ENCODE assay signal across 24 mouse cellular contexts in the genomic region with DNA sequence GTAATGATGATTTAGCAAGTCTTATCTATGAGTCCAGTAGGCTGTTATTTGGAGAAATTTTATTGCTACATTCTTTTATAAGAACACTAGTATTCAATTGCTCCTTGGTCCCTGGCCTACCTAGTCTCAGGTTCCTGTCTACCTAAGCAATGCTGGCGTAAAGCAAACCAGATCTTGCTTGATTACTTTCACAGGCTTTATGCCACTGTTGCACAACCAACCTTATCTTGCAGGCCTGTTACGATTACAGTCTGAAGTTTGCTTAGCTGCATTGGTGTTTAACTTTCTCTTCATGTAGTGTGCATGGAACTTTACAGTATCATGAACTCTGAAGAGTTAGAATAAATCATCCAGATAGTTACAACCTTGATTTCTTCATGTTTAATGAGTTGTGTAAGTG. TPM values are rescaled to one million over a fixed set of nuclear protein-coding genes. Genes with fewer than 3 reads are reported as not detected.
"Had no signal": no experiment of that assay in that cellular context is flagged by ENCODE, and none has a peak within 500 bp of the region (broad histone marks: within the 10 kb centered on the region; RNA-seq: fewer than 3 reads in every experiment).

No protein-coding gene starts in this region.

- H3K4me1 ChIP-seq: liver, embryonic 15.5 days; lung, embryonic 15.5 days; megakaryocyte, embryonic 14.5 days; midbrain, embryonic 13.5 days; midbrain, embryonic 15.5 days; neural tube, embryonic 12.5 days had no signal

- H3K4me3 ChIP-seq: liver, embryonic 15.5 days; lung, embryonic 15.5 days; megakaryocyte, embryonic 14.5 days; midbrain, embryonic 13.5 days; midbrain, embryonic 15.5 days; neural tube, embryonic 12.5 days had no signal

- ATAC-seq: lung, postnatal 0 days; midbrain, embryonic 13.5 days; midbrain, embryonic 15.5 days had no signal

- H3K27ac ChIP-seq: liver, embryonic 15.5 days; lung, embryonic 15.5 days; macrophage; midbrain, embryonic 13.5 days; midbrain, embryonic 15.5 days; neural tube, embryonic 12.5 days had no signal

- H3K27me3 ChIP-seq: liver, embryonic 15.5 days; lung, embryonic 15.5 days; megakaryocyte, embryonic 14.5 days; midbrain, embryonic 13.5 days; midbrain, embryonic 15.5 days; neural tube, embryonic 12.5 days had no signal

- H3K4me2 ChIP-seq: liver, embryonic 15.5 days; lung, embryonic 15.5 days; midbrain, embryonic 11.5 days; midbrain, embryonic 13.5 days; midbrain, embryonic 15.5 days; neural tube, embryonic 12.5 days had no signal

- H3K9me3 ChIP-seq: liver, embryonic 15.5 days; lung, embryonic 15.5 days; megakaryocyte, embryonic 14.5 days; midbrain, embryonic 13.5 days; midbrain, embryonic 15.5 days; neural tube, embryonic 12.5 days had no signal

- H3K36me3 ChIP-seq: liver, embryonic 15.5 days; lung, embryonic 15.5 days; midbrain, embryonic 13.5 days; midbrain, embryonic 15.5 days; neural tube, embryonic 12.5 days had no signal

- H3K9ac ChIP-seq: liver, embryonic 15.5 days; lung, embryonic 15.5 days; midbrain, embryonic 13.5 days; midbrain, embryonic 15.5 days; neural tube, embryonic 12.5 days had no signal

- DNase-seq: lung, adult 2 months; lung, postnatal 14 days; lung, postnatal 36 days; right cerebral cortex, postnatal 14 days; thymus, adult 2 months; thymus, postnatal 25 days; thymus, postnatal 4 days had no signal

RNA-seq across cellular contexts. Expression of a gene that starts 3.2 kb away (rescaled TPM):
- total RNA-seq: megakaryocyte progenitor cell, adult 5-6 weeks; midbrain, postnatal 0 days; monocyte, adult 5-6 weeks; neutrophil, adult 5-6 weeks had no signal
- polyA plus RNA-seq: liver, embryonic 15.5 days; lung, adult 2 months; lung, embryonic 15.5 days; lung, postnatal 0 days; macrophage; midbrain, embryonic 11.5 days; midbrain, embryonic 13.5 days; midbrain, embryonic 15.5 days; midbrain, postnatal 0 days; neural tube, embryonic 12.5 days; neural tube, embryonic 14.5 days; spleen, adult 2 months; testis, adult 2 months; thymus, adult 2 months; urinary bladder, adult 2 months had no signal

RNA-seq across cellular contexts. Expression of a gene that starts 29.5 kb away (rescaled TPM):
- total RNA-seq: megakaryocyte progenitor cell, adult 5-6 weeks; midbrain, postnatal 0 days; monocyte, adult 5-6 weeks; neutrophil, adult 5-6 weeks had no signal
- polyA plus RNA-seq: liver, embryonic 15.5 days; lung, adult 2 months; lung, embryonic 15.5 days; lung, postnatal 0 days; macrophage; midbrain, embryonic 11.5 days; midbrain, embryonic 13.5 days; midbrain, embryonic 15.5 days; midbrain, postnatal 0 days; neural tube, embryonic 12.5 days; neural tube, embryonic 14.5 days; spleen, adult 2 months; thymus, adult 2 months; urinary bladder, adult 2 months had no signal

RNA-seq across cellular contexts. Expression of a gene that starts 57.9 kb away (rescaled TPM):
- total RNA-seq: megakaryocyte progenitor cell, adult 5-6 weeks; midbrain, postnatal 0 days; monocyte, adult 5-6 weeks; neutrophil, adult 5-6 weeks had no signal
- polyA plus RNA-seq: liver, embryonic 15.5 days; lung, adult 2 months; lung, embryonic 15.5 days; lung, postnatal 0 days; macrophage; midbrain, embryonic 11.5 days; midbrain, embryonic 13.5 days; midbrain, embryonic 15.5 days; midbrain, postnatal 0 days; neural tube, embryonic 12.5 days; neural tube, embryonic 14.5 days; spleen, adult 2 months; testis, adult 2 months; thymus, adult 2 months; urinary bladder, adult 2 months had no signal
